Mouse (Mus musculus): ENCODE data around the gene Kel.

Gene Kel

GRCm38 (mm10) chr6:41704123-41704522 lies at the start of gene Kel:
Gene Kel (minus strand): TSS chr6:41704339.
- DNase-seq, result no peak

GRCm38 (mm10) chr6:41744664-41745392 lies 40.7 kb upstream of the Kel start:
- no peak for DNase-seq

- no peak for DNase-seq
Observed at GRCm38 (mm10) chr6:41741101-41741500, 37.0 kb upstream of the Kel start.

GRCm38 (mm10) chr6:41734719-41735470 lies 30.8 kb upstream of the Kel start:
- no peak for DNase-seq

- DNase-seq, result no peak
Observed at GRCm38 (mm10) chr6:41727989-41728609, 24.0 kb upstream of the Kel start.

GRCm38 (mm10) chr6:41721430-41721829 lies 17.3 kb upstream of the Kel start:
- no peak for DNase-seq

GRCm38 (mm10) chr6:41710281-41710680 lies 6.1 kb upstream of the Kel start:
- DNase-seq, result no peak

GRCm38 (mm10) chr6:41706275-41706674 lies 2.1 kb upstream of the Kel start:
- no peak for DNase-seq

GRCm38 (mm10) chr6:41702928-41703327 lies 1.2 kb downstream of the Kel start:
- no peak for DNase-seq

GRCm38 (mm10) chr6:41701245-41701644 lies 2.9 kb downstream of the Kel start:
- DNase-seq, result no peak

GRCm38 (mm10) chr6:41694407-41694806 lies 9.7 kb downstream of the Kel start:
- no peak for DNase-seq

GRCm38 (mm10) chr6:41692200-41692599 lies 11.9 kb downstream of the Kel start:
- no peak for DNase-seq

GRCm38 (mm10) chr6:41685596-41685995 lies 18.5 kb downstream of the Kel start:
- DNase-seq, result no peak

GRCm38 (mm10) chr6:41684911-41685310 lies 19.2 kb downstream of the Kel start:
- no peak for DNase-seq

- DNase-seq, result no peak
Observed at GRCm38 (mm10) chr6:41684131-41684530, 20.0 kb downstream of the Kel start, which contains the start of gene Llcfc1. Gene Llcfc1 (plus strand): TSS chr6:41684431.

- no peak for DNase-seq
Observed at GRCm38 (mm10) chr6:41681656-41682055, 22.5 kb downstream of the Kel start.

- no peak for DNase-seq
Observed at GRCm38 (mm10) chr6:41680669-41681068, 23.5 kb downstream of the Kel start, which contains the start of gene Trpv5. Gene Trpv5 (minus strand): TSS chr6:41680769.

- no peak for DNase-seq
Observed at GRCm38 (mm10) chr6:41676530-41676929, 27.6 kb downstream of the Kel start.

- no peak for DNase-seq
Observed at GRCm38 (mm10) chr6:41662320-41662719, 41.8 kb downstream of the Kel start.

- DNase-seq, result no peak
Observed at GRCm38 (mm10) chr6:41658487-41658886, 45.7 kb downstream of the Kel start.

GRCm38 (mm10) chr6:41654648-41655047 lies 49.5 kb downstream of the Kel start:
- DNase-seq, result no peak

- DNase-seq, result no peak
Observed at GRCm38 (mm10) chr6:41653173-41653572, 51.0 kb downstream of the Kel start.

GRCm38 (mm10) chr6:41646672-41647071 lies 57.5 kb downstream of the Kel start:
- no peak for DNase-seq

GRCm38 (mm10) chr6:41646220-41646619 lies 57.9 kb downstream of the Kel start:
- no peak for DNase-seq
